Mouse (Mus musculus) embryonic facial prominence, embryonic 15.5 days (tissue): ENCODE data around the gene Pbld2. TPM values are rescaled to one million over a fixed set of nuclear protein-coding genes. Genes with fewer than 3 reads are reported as not detected.
A peak's percentile ranks its signal among the peaks of the same experiment; 100 is the strongest.

Experiments
- ATAC-seq: fragments of 200-750 bp; cut with Nextera tagmentation; 2 replicates; pipeline ENCODE4 v1.8.0; 2017; ENCODE audit warnings: low read depth, moderate TSS enrichment; ENCODE audit not compliant: insufficient number of reproducible peaks, low FRiP score, low TSS enrichment
- H3K27ac ChIP-seq: fragments of 300-500 bp; sonication (generic); replicated peaks from 2 replicates; pipeline ENCODE4 v1.5.1; 2015; ENCODE audit warnings: mild to moderate bottlenecking, inconsistent platforms
- H3K27me3 ChIP-seq: fragments of 300-500 bp; sonication (generic); 2 replicates; pipeline ENCODE4 v1.6.1; 2015; ENCODE audit warnings: inconsistent platforms
- H3K36me3 ChIP-seq: fragments of 300-500 bp; sonication (generic); 2 replicates; pipeline ENCODE4 v1.6.1; 2015; ENCODE audit warnings: mild to moderate bottlenecking, inconsistent platforms
- H3K4me1 ChIP-seq: fragments of 300-500 bp; sonication (generic); 2 replicates; pipeline ENCODE4 v1.6.1; 2015; ENCODE audit warnings: inconsistent platforms
- H3K4me2 ChIP-seq: fragments of 300-500 bp; sonication (generic); replicated peaks from 2 replicates; pipeline ENCODE4 v1.6.1; 2015; ENCODE audit warnings: mild to moderate bottlenecking, inconsistent platforms
- H3K4me3 ChIP-seq: fragments of 300-500 bp; sonication (generic); replicated peaks from 2 replicates; pipeline ENCODE4 v1.5.1; 2015; ENCODE audit warnings: mild to moderate bottlenecking, inconsistent platforms
- H3K9ac ChIP-seq: fragments of 300-500 bp; sonication (generic); 2 replicates; pipeline ENCODE4 v1.6.1; 2015; ENCODE audit warnings: inconsistent platforms
- H3K9me3 ChIP-seq: fragments of 300-500 bp; sonication (generic); replicated peaks from 2 replicates; pipeline ENCODE4 v1.6.1; 2016; ENCODE audit warnings: inconsistent platforms
- WGBS: fragments of 180-500 bp; shearing (Covaris S2); methylation state at CpG from one replicate; pipeline ENCODE4 v1.1.7; 2015; 5-methylcytosine and 5-hydroxymethylcytosine counted together
- polyA plus RNA-seq: library from polyadenylated mRNA; unstranded; fragments of >200 nt; fragmentation: Nextera tagmentation; extraction: Ambion mirVana; gene quantifications from 2 replicates; pipeline ENCODE4 v1.2.1, GENCODE M21; 2015

Pbld2 gene
- polyA plus RNA-seq, 1 experiment from 2014 or later = 1.3 TPM

DNA sequence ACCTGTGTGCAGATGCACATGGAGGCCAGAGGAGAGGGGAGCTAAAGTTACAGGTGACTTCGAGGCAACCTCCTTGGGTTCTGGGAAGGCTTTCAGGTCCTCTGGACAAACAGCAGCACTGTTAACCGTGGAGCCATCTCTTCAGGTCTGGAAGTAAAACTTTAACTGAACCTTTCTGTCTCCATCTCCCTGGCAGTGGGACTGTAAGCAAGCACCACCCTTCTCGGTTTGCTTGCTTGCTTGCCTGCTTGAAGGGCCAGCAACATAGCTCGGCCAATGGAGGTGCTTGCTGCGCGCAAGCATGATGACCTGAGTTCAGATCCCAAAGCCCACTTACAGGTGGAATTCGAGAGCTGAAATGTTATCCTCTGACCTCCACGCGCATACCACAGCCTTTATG lies 40.4 kb downstream of the Pbld2 start:
- no peak overlapping the region for H3K9ac ChIP-seq
- H3K9me3 ChIP-seq = no peaks in the 10 kb centered on the region
- H3K27ac ChIP-seq = no peak overlapping the region
- H3K36me3 ChIP-seq = no peaks in the 10 kb centered on the region
- H3K4me2 ChIP-seq = no peak overlapping the region
- no peak overlapping the region for H3K4me3 ChIP-seq
- ATAC-seq = no peak
- 71% methylated on average over 9 of the region's 9 CpGs for WGBS
- no peaks in the 10 kb centered on the region for H3K4me1 ChIP-seq
- no peaks in the 10 kb centered on the region for H3K27me3 ChIP-seq

- no peak overlapping the region for H3K4me3 ChIP-seq
- H3K9me3 ChIP-seq = no peaks in the 10 kb centered on the region
- no peak overlapping the region for H3K27ac ChIP-seq
- ATAC-seq = no peak
- H3K4me1 ChIP-seq = no peaks in the 10 kb centered on the region
- no peak overlapping the region for H3K9ac ChIP-seq
- no peaks in the 10 kb centered on the region for H3K27me3 ChIP-seq
- 47% methylated on average over 8 of the region's 8 CpGs for WGBS
- H3K4me2 ChIP-seq = no peak overlapping the region
- no peaks in the 10 kb centered on the region for H3K36me3 ChIP-seq
These were observed 41.4 kb downstream of the Pbld2 start for GRCm38 (mm10) chr10:63065561-63065960.

- no peak overlapping the region for H3K4me2 ChIP-seq
- WGBS = 8% methylated on average over 5 of the region's 5 CpGs
- no peaks in the 10 kb centered on the region for H3K9me3 ChIP-seq
- H3K27me3 ChIP-seq = no peaks in the 10 kb centered on the region
- no peaks in the 10 kb centered on the region for H3K36me3 ChIP-seq
- H3K4me1 ChIP-seq = no peaks in the 10 kb centered on the region
- no peak for ATAC-seq
- H3K9ac ChIP-seq = no peak overlapping the region
- no peak overlapping the region for H3K4me3 ChIP-seq
- H3K27ac ChIP-seq = no peak overlapping the region
These were observed 41.9 kb downstream of the Pbld2 start for GRCm38 (mm10) chr10:63065988-63066387.

- Histone ChIP-seq H3K9me3 (no peaks in the 10 kb centered on the region), H3K4me2 (no peak overlapping the region), H3K27ac (no peak overlapping the region), H3K9ac (no peak overlapping the region), H3K4me3 (no peak overlapping the region), H3K4me1 (peaks cover 14% of the 10 kb centered on the region), H3K36me3 (no peaks in the 10 kb centered on the region), H3K27me3 (0 out of 2 replicates have a peak, but pooled peaks cover 5% of the 10 kb centered on the region)
- 83% methylated on average over 10 of the region's 10 CpGs for WGBS
- ATAC-seq = no peak
These were observed 62.2 kb downstream of the Pbld2 start for GRCm38 (mm10) chr10:63086304-63086703.

DNA sequence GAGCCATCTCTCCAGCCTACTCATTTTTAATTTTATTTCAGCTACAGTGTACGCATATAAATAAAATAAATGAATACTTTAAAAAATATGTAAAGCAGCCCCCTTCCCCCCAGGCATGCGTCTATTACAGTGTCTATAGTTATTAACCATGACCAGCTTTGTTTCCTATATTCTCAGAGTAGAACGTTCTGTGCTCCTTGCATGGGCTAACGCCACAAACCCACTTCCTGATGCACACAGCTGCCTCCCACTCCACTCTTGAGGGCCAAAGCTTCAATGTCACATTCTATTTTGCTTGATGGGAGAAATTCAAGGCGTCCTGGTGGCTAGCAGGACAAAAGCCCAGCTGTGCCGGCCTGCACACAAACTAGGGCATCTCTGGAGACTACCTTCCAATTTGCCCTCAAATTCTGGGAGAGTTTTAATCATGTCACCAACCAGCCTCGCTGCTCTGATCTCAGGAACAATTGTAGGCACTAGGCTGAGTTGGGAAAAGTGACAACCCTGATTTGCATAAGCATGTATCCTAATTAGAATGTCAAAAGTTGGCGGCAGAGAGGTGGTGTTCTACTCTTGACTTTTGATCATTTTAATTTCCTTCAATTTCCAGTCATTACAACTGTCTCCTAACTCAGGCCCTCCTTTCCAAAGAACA lies 65.1 kb downstream of the Pbld2 start:
- Histone ChIP-seq H3K27ac (peak overlapping the region; percentile 34; the same call in 1 of the 2 replicates), H3K36me3 (no peaks in the 10 kb centered on the region), H3K9ac (no peak overlapping the region), H3K4me3 (peak overlapping the region; percentile 29), H3K27me3 (0 out of 2 replicates have a peak, but pooled peaks cover 5% of the 10 kb centered on the region), H3K4me1 (peaks cover 14% of the 10 kb centered on the region), H3K4me2 (peak overlapping the region; percentile 52), H3K9me3 (no peaks in the 10 kb centered on the region)
- 25% methylated on average over 8 of the region's 8 CpGs for WGBS
- ATAC-seq = no peak

GRCm38 (mm10) chr10:63089758-63090571 lies 65.8 kb downstream of the Pbld2 start:
- Histone ChIP-seq H3K27me3 (0 out of 2 replicates have a peak, but pooled peaks cover 5% of the 10 kb centered on the region), H3K36me3 (no peaks in the 10 kb centered on the region), H3K9ac (no peak overlapping the region), H3K4me2 (peak overlapping the region; percentile 52), H3K4me1 (peaks cover 14% of the 10 kb centered on the region), H3K27ac (no peak overlapping the region), H3K9me3 (no peaks in the 10 kb centered on the region), H3K4me3 (peak overlapping the region; percentile 29)
- 6% methylated on average over 26 of the region's 26 CpGs for WGBS
- ATAC-seq = no peak

DNA sequence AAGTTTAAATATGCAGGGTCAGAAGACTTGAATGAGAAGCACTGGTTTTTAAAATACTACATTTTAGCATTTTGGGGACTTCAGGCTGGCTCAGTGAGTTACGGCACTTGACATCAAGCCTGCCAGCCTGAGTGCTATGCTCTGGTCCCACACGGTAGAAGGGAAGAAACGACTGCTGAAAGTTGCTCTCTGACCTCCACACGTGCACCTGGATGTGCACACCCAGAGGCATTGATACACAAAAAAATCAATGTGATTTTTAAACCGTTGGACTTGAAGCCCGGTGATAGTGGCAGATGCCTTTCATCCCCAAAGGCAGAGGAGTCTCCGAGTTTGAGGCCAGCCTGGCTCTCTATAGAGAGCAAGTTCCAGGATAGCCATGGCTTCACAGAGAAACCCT lies 67.8 kb downstream of the Pbld2 start:
- WGBS = 70% methylated on average over 7 of the region's 7 CpGs
- ATAC-seq = no peak
- Histone ChIP-seq H3K4me3 (no peak overlapping the region), H3K36me3 (no peaks in the 10 kb centered on the region), H3K9ac (no peak overlapping the region), H3K9me3 (no peaks in the 10 kb centered on the region), H3K27me3 (0 out of 2 replicates have a peak, but pooled peaks cover 5% of the 10 kb centered on the region), H3K27ac (no peak overlapping the region), H3K4me1 (peaks cover 14% of the 10 kb centered on the region), H3K4me2 (no peak overlapping the region)

DNA sequence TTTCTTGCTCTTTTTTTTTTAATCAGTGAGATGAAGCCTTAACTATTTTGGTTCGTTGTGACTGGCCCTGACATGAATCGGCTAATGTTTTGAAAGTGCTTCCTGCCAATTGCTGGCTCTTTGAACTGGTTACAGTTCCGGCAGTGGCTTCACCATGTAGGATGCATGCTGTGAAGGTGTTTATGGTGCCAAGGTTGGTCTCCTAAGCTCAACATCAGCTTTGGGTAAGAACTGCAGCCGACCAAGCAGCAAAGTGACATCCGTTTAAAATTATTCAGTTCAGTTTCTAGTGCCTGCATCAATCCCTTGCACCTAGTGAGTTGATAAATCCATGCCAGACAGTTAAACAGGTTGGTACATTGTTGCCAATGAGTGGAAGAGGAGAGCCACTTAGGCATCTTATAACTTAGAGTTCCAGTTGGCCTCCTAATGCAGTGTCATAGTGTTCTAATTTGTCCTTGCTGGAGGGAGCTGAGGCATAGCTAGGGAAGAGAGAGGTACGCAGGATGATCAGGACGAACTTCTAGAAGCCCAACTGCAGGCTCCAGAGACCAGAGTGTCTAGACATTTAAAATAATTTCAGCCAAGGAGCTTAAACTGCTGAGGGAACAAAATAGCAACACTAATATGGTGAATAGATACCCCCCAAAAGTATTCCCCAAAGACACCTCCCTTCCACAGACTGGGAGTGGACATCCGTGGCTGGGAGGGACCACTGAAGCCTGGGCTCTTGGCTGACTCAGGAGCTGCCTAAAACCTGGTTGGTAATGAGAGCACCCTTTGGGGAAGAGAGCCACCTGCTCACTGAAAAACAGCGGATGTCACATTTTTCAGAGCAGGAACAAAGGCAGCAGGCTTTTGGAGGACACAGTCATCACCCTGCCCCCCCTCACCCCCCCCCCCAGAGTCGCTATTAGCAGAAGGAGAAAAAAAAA lies 68.8 kb downstream of the Pbld2 start:
- Histone ChIP-seq H3K4me3 (no peak overlapping the region), H3K4me2 (no peak overlapping the region), H3K4me1 (peaks cover 14% of the 10 kb centered on the region), H3K36me3 (no peaks in the 10 kb centered on the region), H3K9ac (no peak overlapping the region), H3K27ac (no peak overlapping the region), H3K9me3 (no peaks in the 10 kb centered on the region), H3K27me3 (peaks cover 11% of the 10 kb centered on the region; the same call in 1 of the 2 replicates)
- no peak for ATAC-seq
- WGBS = 62% methylated on average over 10 of the region's 10 CpGs

- Histone ChIP-seq H3K9me3 (no peaks in the 10 kb centered on the region), H3K27ac (no peak overlapping the region), H3K9ac (no peak overlapping the region), H3K4me2 (no peak overlapping the region), H3K4me1 (peaks cover 11% of the 10 kb centered on the region; the same call in 1 of the 2 replicates), H3K27me3 (peaks cover 15% of the 10 kb centered on the region), H3K36me3 (no peaks in the 10 kb centered on the region), H3K4me3 (no peak overlapping the region)
- 52% methylated on average over 2 of the region's 2 CpGs for WGBS
- ATAC-seq = no peak
These were observed 72.6 kb downstream of the Pbld2 start for GRCm38 (mm10) chr10:63096757-63097156.

DNA sequence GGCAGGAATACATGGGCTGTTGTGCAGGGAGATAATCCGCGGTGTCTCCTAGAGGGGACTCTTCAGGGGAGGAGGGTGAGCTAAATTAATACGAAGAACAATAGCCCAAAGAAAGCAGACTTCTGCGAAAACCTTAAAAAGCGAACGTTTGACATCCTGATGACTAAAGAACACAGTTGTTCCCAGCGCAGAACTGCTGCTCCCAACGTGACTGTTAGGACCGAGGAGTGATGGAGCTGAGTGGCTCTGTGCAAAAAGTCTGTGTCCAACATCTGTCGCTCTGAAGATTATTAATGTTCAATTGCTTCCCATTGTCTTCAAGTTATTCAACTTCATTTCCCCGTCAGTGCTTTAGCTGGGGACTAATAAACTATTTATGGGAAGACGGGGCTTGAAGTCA lies 74.1 kb downstream of the Pbld2 start:
- no peak for ATAC-seq
- no peak overlapping the region for H3K27ac ChIP-seq
- H3K4me2 ChIP-seq = no peak overlapping the region
- H3K4me1 ChIP-seq = peaks cover 11% of the 10 kb centered on the region; the same call in 1 of the 2 replicates
- H3K9ac ChIP-seq = no peak overlapping the region
- no peak overlapping the region for H3K4me3 ChIP-seq
- WGBS = 62% methylated on average over 12 of the region's 12 CpGs
- H3K9me3 ChIP-seq = no peaks in the 10 kb centered on the region
- no peaks in the 10 kb centered on the region for H3K36me3 ChIP-seq
- H3K27me3 ChIP-seq = peaks cover 15% of the 10 kb centered on the region

GRCm38 (mm10) chr10:63099521-63099920 lies 75.4 kb downstream of the Pbld2 start, which contains the start of gene Atoh7:
Gene Atoh7, plus strand, starts transcription at chr10:63099651.
- ATAC-seq = no peak
- WGBS = 4% methylated on average over 16 of the region's 16 CpGs
- Histone ChIP-seq H3K36me3 (no peaks in the 10 kb centered on the region), H3K9ac (peak within 1 kb of the TSS; percentile 48), H3K27ac (no peak within 1 kb of the TSS), H3K9me3 (no peaks in the 10 kb centered on the region), H3K4me1 (peaks cover 11% of the 10 kb centered on the region; the same call in 1 of the 2 replicates), H3K4me2 (peak within 1 kb of the TSS; percentile 94), H3K4me3 (peak within 1 kb of the TSS; percentile 59), H3K27me3 (peaks cover 15% of the 10 kb centered on the region)
